Mouse (Mus musculus) limb, embryonic 12.5 days (tissue): Measurements from ENCODE around the gene 1700012P22Rik. TPM values are rescaled to one million over a fixed set of nuclear protein-coding genes. Genes with fewer than 3 reads are reported as not detected.

Experiments used
- ATAC-seq: fragments of 200-750 bp; cut with Nextera tagmentation; 2 replicates; pipeline ENCODE4 v1.8.0; 2017; ENCODE audit warnings: low read depth, moderate TSS enrichment; ENCODE audit not compliant: insufficient number of reproducible peaks, insufficient read depth, low FRiP score, low TSS enrichment
- H3K27ac ChIP-seq: fragments of 300-500 bp; sonication (generic); 2 replicates; pipeline ENCODE4 v1.5.1; 2016; ENCODE audit warnings: mild to moderate bottlenecking, moderate library complexity
- H3K27me3 ChIP-seq: fragments of 300-500 bp; sonication (generic); 2 replicates; pipeline ENCODE4 v1.6.1; 2016; ENCODE audit warnings: mild to moderate bottlenecking, moderate library complexity
- H3K36me3 ChIP-seq: fragments of 300-500 bp; sonication (generic); 2 replicates; pipeline ENCODE4 v1.6.1; 2016; ENCODE audit warnings: mild to moderate bottlenecking, moderate library complexity
- H3K4me1 ChIP-seq: fragments of 300-500 bp; sonication (generic); replicated peaks from 2 replicates; pipeline ENCODE4 v1.6.1; 2016
- H3K4me2 ChIP-seq: fragments of 300-500 bp; sonication (generic); 2 replicates; pipeline ENCODE4 v1.6.1; 2016; ENCODE audit warnings: mild to moderate bottlenecking, moderate library complexity
- H3K4me3 ChIP-seq: fragments of 300-500 bp; sonication (generic); replicated peaks from 2 replicates; pipeline ENCODE4 v1.5.1; 2016; ENCODE audit warnings: mild to moderate bottlenecking
- H3K9ac ChIP-seq: fragments of 300-500 bp; sonication (generic); replicated peaks from 2 replicates; pipeline ENCODE4 v1.6.1; 2016; ENCODE audit warnings: mild to moderate bottlenecking, moderate library complexity
- H3K9me3 ChIP-seq: fragments of 300-500 bp; sonication (generic); 2 replicates; pipeline ENCODE4 v1.6.1; 2016; ENCODE audit warnings: mild to moderate bottlenecking, moderate library complexity
- WGBS: fragments of 180-500 bp; shearing (Covaris S2); methylation state at CpG from one replicate; pipeline ENCODE4 v1.1.7; 2016; 5-methylcytosine and 5-hydroxymethylcytosine counted together
- polyA plus RNA-seq: library from polyadenylated mRNA; unstranded; fragments of >200 nt; fragmentation: Nextera tagmentation; extraction: Ambion mirVana; gene quantifications from 2 replicates; pipeline ENCODE4 v1.2.1, GENCODE M21; 2016

The 1700012P22Rik gene
- polyA plus RNA-seq, 1 experiment from 2014 or later = not detected

DNA sequence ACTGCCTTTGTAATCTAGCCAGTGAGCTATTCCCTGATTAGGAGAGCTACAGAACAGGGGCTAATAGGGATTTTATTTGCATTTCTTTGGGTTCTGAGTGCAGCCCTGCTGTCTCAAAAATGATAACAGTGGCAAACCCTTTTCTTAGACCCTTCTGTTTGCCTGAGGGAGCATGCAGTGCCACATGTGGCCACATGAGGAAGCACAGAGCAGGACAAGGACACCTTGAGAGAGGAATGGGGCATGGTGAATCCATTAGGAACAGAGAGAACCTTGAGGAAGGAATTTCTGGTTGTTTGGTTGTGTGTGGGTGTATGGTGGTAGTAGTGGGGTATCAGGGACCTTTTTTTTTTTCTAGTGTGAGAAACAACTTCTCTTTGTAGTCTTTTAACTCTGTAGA is 17.9 kb downstream of the 1700012P22Rik start:
- Histone ChIP-seq H3K27ac (no peak overlapping the region), H3K4me3 (no peak overlapping the region), H3K27me3 (no peaks in the 10 kb centered on the region), H3K36me3 (no peaks in the 10 kb centered on the region), H3K9me3 (no peaks in the 10 kb centered on the region), H3K9ac (no peak overlapping the region), H3K4me1 (no peaks in the 10 kb centered on the region), H3K4me2 (no peak overlapping the region)
- ATAC-seq = no peak

DNA sequence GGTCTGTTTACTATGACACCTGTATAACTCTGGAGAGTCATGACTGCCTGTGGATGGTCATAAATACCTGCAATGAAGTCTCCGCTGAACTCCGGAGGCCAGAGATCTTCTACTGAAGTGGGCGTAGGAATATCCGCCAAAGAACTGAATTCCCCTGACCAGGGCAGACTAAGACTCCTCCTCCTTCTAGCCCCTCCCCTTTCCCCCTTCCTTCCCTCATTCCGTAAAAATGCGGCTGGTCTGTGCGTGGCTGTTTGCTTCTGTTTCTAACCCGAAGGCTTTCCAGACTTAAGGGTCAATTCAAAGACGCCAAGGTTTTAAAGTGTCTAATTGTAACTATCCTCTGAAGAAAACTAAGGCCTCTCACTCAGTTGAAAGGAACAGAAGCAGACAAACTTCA is 30.3 kb downstream of the 1700012P22Rik start, which contains the start of gene Pramef12:
TSS of gene Pramef12 (minus strand) at position 175 of the 400 bp plus-strand sequence.
- ATAC-seq = no peak
- no peak within 1 kb of the TSS for H3K27ac ChIP-seq
- WGBS = 78% methylated on average over 9 of the region's 9 CpGs

DNA sequence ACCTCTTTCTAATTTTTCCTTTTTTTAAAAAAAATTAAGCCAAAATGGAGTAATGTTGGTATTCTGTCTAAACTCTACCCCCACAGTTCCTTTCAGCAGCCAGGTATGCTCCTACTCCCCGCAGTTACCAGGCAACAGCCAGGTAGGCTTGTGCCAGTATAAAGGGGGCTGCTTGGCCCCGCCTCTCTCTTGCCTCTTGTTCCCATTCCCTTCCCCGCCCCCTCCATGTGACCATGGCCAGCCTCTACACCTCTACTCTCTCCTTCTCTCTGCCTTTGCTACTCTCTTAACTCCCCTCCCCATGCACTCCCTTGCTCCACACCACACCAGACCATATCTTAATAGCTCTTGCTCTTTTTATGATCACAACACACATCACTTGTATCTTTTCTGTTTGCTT is 32.3 kb downstream of the 1700012P22Rik start:
- no peaks in the 10 kb centered on the region for H3K9me3 ChIP-seq
- WGBS = 74% methylated on average over 3 of the region's 3 CpGs
- H3K4me1 ChIP-seq = no peaks in the 10 kb centered on the region
- H3K4me2 ChIP-seq = no peak overlapping the region
- H3K4me3 ChIP-seq = no peak overlapping the region
- ATAC-seq = no peak
- no peaks in the 10 kb centered on the region for H3K36me3 ChIP-seq
- H3K27me3 ChIP-seq = no peaks in the 10 kb centered on the region
- H3K27ac ChIP-seq = no peak overlapping the region
- no peak overlapping the region for H3K9ac ChIP-seq

More for the DNA sequence above, 30.3 kb downstream of the 1700012P22Rik start, which contains the start of gene Pramef12:
- Histone ChIP-seq H3K9me3 (no peaks in the 10 kb centered on the region), H3K4me1 (no peaks in the 10 kb centered on the region), H3K27me3 (no peaks in the 10 kb centered on the region), H3K9ac (no peak within 1 kb of the TSS), H3K4me2 (no peak within 1 kb of the TSS), H3K4me3 (no peak within 1 kb of the TSS), H3K36me3 (no peaks in the 10 kb centered on the region)

DNA sequence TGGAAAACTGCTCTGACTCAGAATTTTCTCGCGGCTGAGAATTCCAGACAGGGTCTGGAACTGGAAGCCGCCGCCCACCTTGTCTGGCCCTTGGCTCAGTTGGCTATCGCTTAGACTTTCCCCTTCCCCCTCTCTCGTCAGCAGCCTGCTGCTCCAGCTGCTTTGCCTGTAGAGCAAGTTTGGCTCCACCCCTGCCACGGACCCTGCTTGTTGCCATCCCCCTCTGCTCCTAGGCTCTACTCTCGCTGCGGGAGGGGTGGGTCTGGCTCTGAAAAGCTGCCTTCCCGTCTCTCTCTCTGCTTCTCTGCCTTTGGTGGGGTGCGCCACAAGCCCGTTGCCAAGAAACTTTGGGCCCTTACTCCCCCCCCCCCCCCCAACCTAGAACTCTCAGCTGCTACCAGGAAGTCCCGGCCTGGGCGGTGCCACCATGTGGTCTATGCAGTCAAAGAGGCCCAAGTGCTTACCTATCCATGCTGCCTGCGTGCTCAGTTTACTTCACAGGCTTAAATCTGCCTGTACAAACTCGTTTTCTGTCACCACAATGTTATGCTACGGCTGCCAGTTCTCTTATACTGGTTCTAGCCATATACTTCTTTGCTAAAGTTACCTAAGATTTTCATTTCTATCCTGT is 34.0 kb downstream of the 1700012P22Rik start:
- Histone ChIP-seq H3K4me1 (no peaks in the 10 kb centered on the region), H3K4me3 (peak overlapping the region; percentile 36), H3K27me3 (no peaks in the 10 kb centered on the region), H3K9ac (no peak overlapping the region; the same call in 1 of the 2 replicates), H3K9me3 (no peaks in the 10 kb centered on the region), H3K4me2 (peak overlapping the region; percentile 52), H3K27ac (peak overlapping the region; percentile 70; the same call in 1 of the 2 replicates), H3K36me3 (no peaks in the 10 kb centered on the region)
- WGBS = 5% methylated on average over 17 of the region's 17 CpGs
- ATAC-seq = peak; percentile 88

DNA sequence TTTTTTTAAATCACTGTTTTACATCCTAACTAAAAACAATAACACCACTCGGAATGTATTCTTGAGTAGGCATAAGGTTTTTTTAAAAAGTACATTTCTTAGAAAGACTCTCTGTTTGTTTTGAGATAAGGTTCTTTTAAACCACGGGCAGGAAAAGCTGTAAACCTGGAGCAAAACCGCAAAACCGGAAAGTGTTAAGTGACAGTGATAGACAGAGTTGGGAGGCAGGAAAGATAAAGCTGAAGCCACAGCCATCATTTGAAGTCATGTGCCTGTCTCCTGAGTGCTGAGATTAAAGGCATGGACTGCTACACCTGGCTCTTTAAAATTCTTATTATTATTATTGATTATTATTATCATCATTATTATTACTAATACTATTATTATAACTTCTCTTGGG is 35.9 kb downstream of the 1700012P22Rik start:
- Histone ChIP-seq H3K9me3 (no peaks in the 10 kb centered on the region), H3K36me3 (no peaks in the 10 kb centered on the region), H3K27ac (no peak overlapping the region), H3K4me3 (no peak overlapping the region), H3K4me2 (no peak overlapping the region), H3K27me3 (no peaks in the 10 kb centered on the region), H3K9ac (no peak overlapping the region), H3K4me1 (no peaks in the 10 kb centered on the region)
- 62% methylated on average over 4 of the region's 4 CpGs for WGBS
- no peak for ATAC-seq

- H3K4me3 ChIP-seq = no peak overlapping the region
These were observed 42.3 kb downstream of the 1700012P22Rik start for GRCm38 (mm10) chr4:144396316-144396715.

GRCm38 (mm10) chr4:144377911-144378310 is 60.7 kb downstream of the 1700012P22Rik start, which contains the start of gene Pramef20:
Gene Pramef20 (minus strand): TSS chr4:144377933.
- no peak within 1 kb of the TSS for H3K27ac ChIP-seq
- H3K9ac ChIP-seq = no peak within 1 kb of the TSS
- no peak for ATAC-seq
- H3K4me2 ChIP-seq = no peak within 1 kb of the TSS
- no peak within 1 kb of the TSS for H3K4me3 ChIP-seq
- H3K9me3 ChIP-seq = 0 out of 2 replicates have a peak, but pooled peaks cover 6% of the 10 kb centered on the region
- H3K4me1 ChIP-seq = no peaks in the 10 kb centered on the region
- no peaks in the 10 kb centered on the region for H3K36me3 ChIP-seq
- 60% methylated on average over 2 of the region's 2 CpGs for WGBS
- no peaks in the 10 kb centered on the region for H3K27me3 ChIP-seq

More at GRCm38 (mm10) chr4:144396316-144396715, 42.3 kb downstream of the 1700012P22Rik start:
- H3K27ac ChIP-seq = no peak overlapping the region
- H3K27me3 ChIP-seq = no peaks in the 10 kb centered on the region
- no peaks in the 10 kb centered on the region for H3K4me1 ChIP-seq
- ATAC-seq = no peak
- H3K9me3 ChIP-seq = no peaks in the 10 kb centered on the region
- H3K4me2 ChIP-seq = no peak overlapping the region
- H3K36me3 ChIP-seq = no peaks in the 10 kb centered on the region
- 19% methylated on average over 3 of the region's 3 CpGs for WGBS
- H3K9ac ChIP-seq = no peak overlapping the region

Other genes with a start within 250 kb of the 1700012P22Rik start
- not detected in 2 replicates for gene Oog2, start 248.1 kb downstream of the 1700012P22Rik start, polyA plus RNA-seq
- gene C87977, start 225.5 kb downstream of the 1700012P22Rik start, polyA plus RNA-seq = not detected in 2 replicates
- gene Pramel5, start 158.3 kb downstream of the 1700012P22Rik start, polyA plus RNA-seq = not detected in 2 replicates
- not detected in 2 replicates for gene Gm13128, start 108.5 kb downstream of the 1700012P22Rik start, polyA plus RNA-seq
- gene Gm13119, start 80.8 kb downstream of the 1700012P22Rik start, polyA plus RNA-seq = not detected in 2 replicates
- not detected in 2 replicates for gene Pramef20, start 60.8 kb downstream of the 1700012P22Rik start, polyA plus RNA-seq
- gene Pramef12, start 30.3 kb downstream of the 1700012P22Rik start, polyA plus RNA-seq = 0.14 and 0.26 TPM in 2 replicates
- not detected in 2 replicates for gene Gm9944, start 14.5 kb upstream of the 1700012P22Rik start, polyA plus RNA-seq
- gene Aadacl3, start 25.0 kb upstream of the 1700012P22Rik start, polyA plus RNA-seq = not detected in 2 replicates
- gene 9430007A20Rik, start 81.0 kb upstream of the 1700012P22Rik start, polyA plus RNA-seq = not detected in 2 replicates
- not detected in 2 replicates for gene Gm13124, start 126.4 kb upstream of the 1700012P22Rik start, polyA plus RNA-seq
- gene Aadacl4, start 174.9 kb upstream of the 1700012P22Rik start, polyA plus RNA-seq = not detected in 2 replicates
- not detected in 2 replicates for gene Gm436, start 247.6 kb upstream of the 1700012P22Rik start, polyA plus RNA-seq